Mouse (Mus musculus) left cerebral cortex, adult 9 months (tissue): ENCODE measurements around the gene Bst2.

Source experiments
- DNase-seq, 2 experiments: peaks; one replicate each; pipeline ENCODE4 v3.0.0; 2022; ENCODE audit warnings: low spot score in 2 of 2

Gene Bst2

DNA sequence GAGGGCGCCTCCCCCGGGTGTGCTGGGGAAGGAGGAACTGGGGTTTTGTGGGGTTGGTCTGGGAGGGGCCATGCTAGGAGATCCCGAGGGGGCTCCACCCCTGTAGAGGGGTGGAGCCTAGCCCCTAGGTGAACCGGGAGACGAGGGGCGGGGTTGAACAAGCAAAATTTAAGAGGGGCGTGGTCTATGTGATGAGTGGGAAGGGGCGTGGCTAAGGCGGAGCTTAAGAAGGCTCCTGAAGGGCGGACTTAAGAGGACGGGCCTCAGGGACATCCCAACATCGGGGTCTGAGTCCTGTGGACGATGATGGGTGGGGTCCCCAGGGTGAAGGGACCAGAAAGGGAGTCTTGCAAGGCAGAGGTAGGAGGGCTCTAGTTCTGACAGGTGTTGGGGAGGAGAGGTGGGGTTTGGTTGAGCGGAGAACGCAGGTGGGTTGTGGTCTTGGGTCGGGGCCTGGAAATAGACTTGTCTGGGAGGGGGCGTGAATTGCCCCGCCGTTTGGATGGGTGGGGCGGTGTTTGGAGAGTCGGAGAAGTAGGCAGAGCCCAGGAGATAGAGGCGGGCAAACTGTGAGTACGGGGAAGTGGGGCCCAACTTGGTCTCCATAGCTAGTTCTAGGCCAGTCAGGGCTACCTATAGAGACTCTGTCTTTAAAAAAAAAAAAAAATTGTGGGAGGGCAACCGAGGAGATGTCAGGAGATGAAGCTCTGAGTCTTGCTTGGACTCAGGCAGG is 21.9 kb upstream of the Bst2 start:
- no peak for DNase-seq

DNA sequence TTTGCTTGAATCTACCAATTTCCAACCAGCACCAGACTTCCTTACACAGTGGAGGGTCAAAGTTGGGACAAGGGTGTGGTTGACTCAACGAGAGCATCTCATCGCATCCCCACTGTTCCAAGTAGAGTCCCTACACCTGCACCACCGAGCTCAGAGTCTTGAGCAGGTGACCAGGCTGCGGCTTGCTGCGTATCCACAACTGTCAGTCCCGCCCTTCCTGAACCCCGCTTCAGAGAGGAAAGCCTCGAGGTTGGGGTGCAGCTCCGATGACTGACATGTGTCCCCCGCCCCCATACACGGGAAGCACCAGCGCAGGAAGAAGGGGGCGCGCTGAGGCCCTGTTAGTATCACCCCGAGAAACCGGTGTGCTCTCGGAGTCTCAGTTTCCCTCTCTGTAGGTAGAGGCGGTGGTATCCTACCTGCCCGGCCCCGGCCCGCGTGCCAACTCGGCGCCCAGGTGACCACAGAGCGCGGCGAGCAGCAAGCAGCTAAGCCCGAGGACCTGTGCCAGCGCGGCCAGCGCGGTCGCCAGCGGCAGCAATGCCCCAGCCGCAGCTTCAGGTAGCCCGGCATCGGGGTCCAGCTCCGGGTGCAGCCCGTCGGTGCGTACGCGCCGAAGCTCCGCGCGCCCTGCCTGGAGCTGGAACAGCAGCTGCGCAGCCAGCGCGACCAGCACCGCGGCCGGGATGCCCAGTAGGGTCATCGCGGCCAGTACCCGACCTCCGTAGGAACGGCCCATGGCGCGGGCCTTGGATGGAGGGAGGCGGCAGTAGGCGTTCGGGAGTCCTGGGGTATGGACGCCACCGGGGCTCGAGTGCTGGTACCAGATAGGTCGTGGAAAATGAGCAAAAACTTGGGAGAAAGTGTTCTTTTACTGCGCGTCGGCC is 21.1 kb upstream of the Bst2 start, which contains the start of gene Tmem221:
Gene Tmem221 (minus strand): TSS at position 801 of the 887 bp plus-strand sequence.
- no peak for DNase-seq

DNA sequence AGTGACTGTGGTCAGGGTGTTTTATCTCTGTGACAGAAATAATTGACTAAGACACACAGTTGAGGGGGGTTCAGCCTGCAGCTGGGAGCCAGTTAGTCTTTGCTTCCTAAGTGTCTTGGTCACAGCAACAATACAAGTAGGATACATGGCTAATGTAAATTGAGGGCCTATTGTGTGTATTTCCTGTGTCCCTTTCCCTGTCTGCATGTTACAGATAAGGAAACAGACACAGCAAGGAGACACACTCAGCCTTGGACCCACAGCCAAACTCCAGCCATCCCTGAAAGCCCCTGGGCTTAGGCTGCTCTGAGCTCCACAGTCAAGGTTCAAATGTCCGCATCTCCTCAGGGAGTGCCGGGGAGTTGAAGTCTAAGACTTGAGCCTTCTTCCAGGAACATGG is 17.4 kb upstream of the Bst2 start:
- DNase-seq = no peak

- DNase-seq = no peak
These were observed 16.7 kb upstream of the Bst2 start for GRCm38 (mm10) chr8:71554001-71554400.

DNA sequence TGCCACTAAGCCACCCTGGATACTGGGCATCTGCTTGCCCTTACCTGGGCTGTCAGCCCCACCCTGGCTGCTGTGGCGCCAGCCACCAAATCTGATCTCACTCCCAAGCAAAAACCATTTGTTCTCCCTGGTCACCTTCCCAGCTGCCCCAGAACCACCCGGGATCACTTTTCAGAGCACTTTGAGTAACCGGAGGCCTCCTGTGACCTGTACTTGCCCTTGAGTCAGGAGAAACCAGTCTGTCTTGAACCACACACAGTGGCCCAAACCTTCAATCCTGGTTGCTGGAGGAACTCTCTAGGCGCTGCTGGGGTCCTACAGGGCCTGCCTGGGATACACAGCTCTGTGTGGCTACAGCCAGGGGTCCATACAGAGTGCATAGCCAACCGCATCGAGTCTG is 15.5 kb upstream of the Bst2 start:
- DNase-seq = no peak

DNA sequence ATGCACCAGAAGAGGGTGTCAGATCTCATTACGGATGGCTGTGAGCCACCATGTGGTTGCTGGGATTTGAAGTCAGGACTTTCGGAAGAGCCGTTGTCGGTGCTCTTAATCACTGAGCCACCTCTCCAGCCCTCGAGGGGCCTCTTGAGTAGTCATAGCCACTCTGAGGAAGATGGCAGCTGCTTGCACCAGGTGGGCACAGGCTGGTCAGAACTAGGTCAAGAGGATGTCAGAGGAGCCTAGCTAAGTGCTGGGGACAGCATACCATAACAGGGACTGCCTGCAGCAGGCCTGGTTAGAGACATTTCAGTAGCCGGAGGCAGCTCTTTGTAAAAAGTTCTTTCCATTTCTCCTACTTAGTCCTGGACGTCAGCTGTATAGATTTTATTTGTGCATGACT is 13.5 kb upstream of the Bst2 start:
- DNase-seq = no peak

GRCm38 (mm10) chr8:71547590-71547989 is 10.3 kb upstream of the Bst2 start:
- no peak for DNase-seq

DNA sequence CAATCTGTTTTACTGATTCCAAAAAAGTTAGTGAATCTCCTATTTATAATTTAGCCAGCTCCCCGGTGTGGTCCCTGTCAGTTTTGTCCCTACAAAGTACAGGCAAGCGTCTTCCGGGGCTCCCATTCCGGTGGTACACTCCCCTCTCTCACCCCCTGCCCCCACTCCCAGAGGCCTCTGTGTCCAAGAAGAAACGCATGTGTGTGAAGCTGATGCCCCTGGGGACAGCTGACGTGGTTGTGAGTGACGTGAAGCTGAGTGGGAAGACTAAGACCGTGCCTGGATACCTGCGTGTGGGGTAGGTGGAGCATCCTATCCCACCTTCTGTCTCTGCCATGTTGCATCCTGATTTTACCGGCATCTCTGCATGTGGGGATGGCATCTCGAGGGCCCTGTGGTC is 7.8 kb upstream of the Bst2 start:
- no peak for DNase-seq

DNA sequence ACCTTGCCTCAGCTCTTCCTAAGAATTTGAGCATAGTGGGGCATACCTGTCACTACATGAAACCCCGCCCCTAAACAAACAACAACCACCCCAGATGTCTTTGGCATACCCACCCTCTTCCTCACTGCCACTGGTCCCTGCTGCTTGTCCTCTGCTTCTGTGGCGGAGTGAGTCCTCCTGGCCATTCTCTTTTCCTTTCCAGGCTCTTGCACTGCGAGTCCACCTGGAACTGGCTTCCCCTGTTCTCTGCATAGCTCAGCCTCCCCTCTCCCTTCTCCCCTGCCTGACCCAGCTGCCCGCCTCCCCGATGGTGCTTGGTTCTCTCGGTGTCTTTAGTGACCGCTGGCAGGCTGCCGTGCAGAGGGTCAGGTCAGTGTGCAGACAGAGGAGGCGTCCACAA is 6.5 kb upstream of the Bst2 start:
- DNase-seq = no peak

DNA sequence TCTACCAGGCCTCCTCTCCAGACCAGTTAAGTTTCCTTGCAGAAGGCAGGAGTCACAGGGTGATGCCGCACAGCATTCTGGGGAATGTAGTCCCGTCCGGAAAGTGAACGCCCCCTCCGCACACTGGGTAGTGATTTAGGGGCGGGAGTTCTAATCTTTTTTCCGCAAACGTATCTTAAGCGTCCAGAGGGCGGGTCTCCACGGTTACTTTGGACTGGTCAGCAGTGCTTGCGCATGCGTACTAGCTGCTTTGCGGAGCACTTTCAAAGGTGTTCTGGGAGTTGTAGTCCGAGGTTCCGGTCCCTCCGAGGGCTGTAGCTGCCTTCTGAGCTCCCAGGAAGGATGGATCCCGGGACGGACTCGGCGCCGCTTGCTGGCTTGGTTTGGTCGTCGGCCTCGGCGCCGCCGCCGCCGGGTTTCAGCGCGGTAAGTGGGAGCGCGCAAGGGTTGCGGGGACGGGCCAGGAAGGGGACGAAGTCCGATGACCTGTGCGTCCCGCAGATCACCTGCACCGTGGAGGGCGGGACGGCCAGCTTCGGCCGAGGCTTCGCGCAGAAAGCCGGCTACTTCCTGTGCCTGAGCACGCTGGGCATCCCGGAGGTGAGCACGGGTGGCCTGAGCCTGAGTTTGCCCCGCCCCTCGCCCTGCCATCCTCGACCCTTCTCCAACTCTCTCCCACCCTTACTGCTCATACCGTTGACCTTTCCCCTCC is 5.5 kb upstream of the Bst2 start, which contains the start of gene Mvb12a:
Gene Mvb12a (plus strand): TSS at position 291 of the 712 bp plus-strand sequence.
- peak; percentile 97 to 99 for DNase-seq

- no peak for DNase-seq
These were observed 1.6 kb downstream of the Bst2 start for GRCm38 (mm10) chr8:71535663-71536062.

- no peak for DNase-seq
These were observed 2.9 kb downstream of the Bst2 start for GRCm38 (mm10) chr8:71534263-71534810.

GRCm38 (mm10) chr8:71530735-71531467 is 6.4 kb downstream of the Bst2 start:
- DNase-seq = peak in 1 of 2 experiments; percentile 55

DNA sequence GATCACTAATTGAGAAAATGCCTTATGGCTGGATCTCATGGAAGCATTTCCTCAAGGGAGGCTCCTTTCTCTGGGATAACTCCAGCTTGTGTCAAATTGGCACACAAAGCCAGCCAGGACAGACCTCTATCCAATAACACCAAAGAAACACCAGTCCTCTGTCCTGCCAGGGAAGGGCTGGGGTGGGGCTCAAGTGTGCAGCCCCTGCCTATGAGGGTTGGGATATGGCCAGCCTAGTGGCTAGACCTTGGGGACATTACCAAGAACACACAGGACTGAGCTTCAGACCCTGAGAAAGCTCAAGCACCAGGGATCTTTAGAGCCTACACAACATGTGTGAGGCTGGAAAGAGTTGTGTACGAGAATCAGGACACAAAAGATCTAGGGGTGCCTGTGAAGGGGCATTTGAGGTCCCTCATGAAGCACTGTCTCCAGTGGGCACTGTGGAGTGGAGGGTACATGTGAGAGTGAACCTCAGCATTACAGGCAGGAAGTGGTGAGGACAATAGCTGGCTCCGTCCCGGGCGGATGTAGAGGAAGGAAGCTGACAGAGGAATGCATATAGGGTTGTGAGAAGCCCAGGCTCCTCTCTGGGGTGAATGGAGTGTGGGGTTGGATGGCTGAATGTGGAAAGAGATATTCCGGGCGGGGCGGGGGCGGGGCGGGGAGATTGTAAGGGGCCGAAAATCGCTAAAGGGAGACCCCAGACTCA is 8.7 kb downstream of the Bst2 start:
- no peak for DNase-seq

DNA sequence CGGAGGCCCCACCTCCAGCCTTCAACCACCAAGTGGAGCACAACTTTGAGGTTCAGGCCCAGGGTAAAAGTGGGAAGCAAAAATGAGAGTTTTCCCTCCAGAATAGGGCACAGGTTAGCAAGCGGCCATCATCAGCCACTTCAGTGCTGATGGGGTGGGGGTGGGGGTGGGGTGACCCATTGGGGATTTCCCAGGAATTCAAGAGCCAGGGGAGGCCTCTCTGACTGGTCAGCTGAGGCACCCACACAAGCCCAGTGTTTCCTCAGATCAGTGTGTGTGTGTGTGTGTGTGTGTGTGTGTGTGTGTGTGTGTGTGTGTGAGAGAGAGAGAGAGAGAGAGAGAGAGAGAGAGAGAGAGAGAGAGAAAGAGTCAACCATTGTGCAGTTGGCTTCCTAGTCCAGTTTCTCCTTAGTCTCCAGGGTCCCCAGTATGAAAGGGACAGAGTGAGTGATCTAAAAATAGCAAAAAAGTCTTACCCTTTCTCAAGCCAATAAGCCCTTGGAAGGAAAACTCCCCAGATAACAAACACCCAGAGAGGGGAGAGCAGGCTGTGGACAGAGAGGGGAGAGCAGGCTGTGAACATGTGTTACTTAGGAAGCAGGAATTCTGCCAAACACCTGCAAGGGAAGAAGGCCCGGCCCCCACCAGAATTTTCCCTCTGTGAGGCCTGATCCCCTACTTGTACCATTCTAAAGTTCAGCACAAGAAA is 9.9 kb downstream of the Bst2 start:
- DNase-seq = no peak

DNA sequence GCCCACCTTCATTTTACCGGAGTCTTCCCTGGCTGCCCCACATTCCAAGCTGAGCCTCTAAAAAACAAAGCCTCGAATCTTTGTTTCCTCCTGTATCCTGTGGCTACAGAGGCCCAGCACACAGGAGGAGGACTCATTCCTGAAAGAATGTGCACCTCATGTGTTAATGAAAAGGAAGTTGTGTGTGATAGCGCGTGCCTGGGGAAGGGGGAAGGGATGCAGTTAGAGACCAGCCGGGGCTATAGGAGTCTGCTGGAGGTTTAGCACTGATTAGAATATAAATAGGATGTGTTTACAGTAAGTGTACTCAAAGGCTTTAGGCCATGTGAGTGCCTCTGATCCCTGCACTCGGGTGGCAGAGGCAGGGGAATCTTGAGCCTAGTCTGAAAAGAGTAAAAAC is 11.0 kb downstream of the Bst2 start:
- no peak for DNase-seq

GRCm38 (mm10) chr8:71525226-71526050 is 11.8 kb downstream of the Bst2 start, which contains the start of gene Ccdc194:
TSS of gene Ccdc194 (minus strand) at chr8:71525711.
- DNase-seq = no peak

- DNase-seq = peak; percentile 74 to 94
These were observed 15.6 kb downstream of the Bst2 start for GRCm38 (mm10) chr8:71521634-71522033.
